Mouse (Mus musculus): Measurements from ENCODE around the gene Rnf113a2. TPM values are rescaled to one million over a fixed set of nuclear protein-coding genes. Genes with fewer than 3 reads are reported as not detected.

Rnf113a2 gene
- polyA plus RNA-seq, 1 experiment from 2014 or later = 23.8 TPM

DNA sequence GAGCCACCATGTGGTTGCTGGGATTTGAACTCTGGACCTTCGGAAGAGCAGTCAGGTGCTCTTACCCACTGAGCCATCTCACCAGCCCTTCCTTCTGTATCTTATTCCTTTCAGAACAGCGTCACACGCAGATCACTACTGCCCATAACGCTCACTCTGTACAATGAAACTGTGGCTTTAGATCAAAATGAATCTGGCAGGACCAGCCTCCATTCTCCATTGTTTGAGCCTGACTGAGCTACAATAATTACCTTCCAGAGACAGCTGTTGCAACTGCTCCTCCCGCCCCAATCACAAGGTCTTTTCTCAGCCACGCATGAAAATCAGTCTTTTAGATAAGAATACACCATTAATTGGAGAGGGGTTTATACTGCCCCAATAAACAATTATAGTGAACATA, 12.5 kb upstream of the Rnf113a2 start:
- ATAC-seq (ENCODE audit: low FRiP score) = no peak
- Histone ChIP-seq H3K4me3 (replicated peaks; ENCODE audit: low read length) (no peak overlapping the region), H3K27ac (no peak overlapping the region), H3K9ac (no peak overlapping the region), H3K4me2 (replicated peaks) (no peak overlapping the region), H3K9me3 (ENCODE audit: control insufficient read depth, low read length) (no peaks in the 10 kb centered on the region), H3K4me1 (replicated peaks; ENCODE audit: control insufficient read depth, insufficient read depth, low read length) (peaks cover 7% of the 10 kb centered on the region; the same call in 1 of the 2 replicates), H3K36me3 (replicated peaks; ENCODE audit: control insufficient read depth, insufficient read depth) (no peaks in the 10 kb centered on the region), H3K27me3 (ENCODE audit: control insufficient read depth, insufficient read depth, low read length) (no peaks in the 10 kb centered on the region)
- 60% methylated on average over 6 of the region's 6 CpGs for WGBS
- DNase-seq (ENCODE audit: low spot score) = no peak

DNA sequence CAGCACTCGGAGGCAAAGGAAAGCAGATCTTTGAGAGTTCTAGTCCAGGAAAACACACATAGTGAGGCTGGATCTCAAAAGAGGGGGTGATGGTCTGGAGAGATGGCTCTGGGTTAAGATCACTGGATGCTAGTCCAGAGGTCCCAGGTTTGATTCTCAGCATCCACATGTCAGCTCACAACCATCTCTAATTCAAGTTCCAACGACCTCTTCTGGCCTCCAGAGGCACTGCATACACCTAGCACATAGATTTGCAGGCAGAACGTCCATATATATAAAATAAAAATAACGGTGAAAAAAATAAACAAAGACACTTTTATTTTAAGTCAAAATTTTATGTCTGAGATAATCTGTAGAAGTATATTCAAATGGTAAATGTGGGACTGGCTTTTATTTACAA, 9.7 kb upstream of the Rnf113a2 start:
- Histone ChIP-seq H3K9ac (no peak overlapping the region), H3K27me3 (ENCODE audit: control insufficient read depth, insufficient read depth, low read length) (no peaks in the 10 kb centered on the region), H3K4me2 (replicated peaks) (no peak overlapping the region), H3K4me3 (replicated peaks; ENCODE audit: low read length) (no peak overlapping the region), H3K9me3 (ENCODE audit: control insufficient read depth, low read length) (no peaks in the 10 kb centered on the region), H3K36me3 (replicated peaks; ENCODE audit: control insufficient read depth, insufficient read depth) (no peaks in the 10 kb centered on the region), H3K4me1 (replicated peaks; ENCODE audit: control insufficient read depth, insufficient read depth, low read length) (peaks cover 8% of the 10 kb centered on the region; the same call in 1 of the 2 replicates), H3K27ac (no peak overlapping the region)
- ATAC-seq (ENCODE audit: low FRiP score) = no peak
- WGBS = 64% methylated on average over 4 of the region's 4 CpGs
- DNase-seq (ENCODE audit: low spot score) = no peak

DNA sequence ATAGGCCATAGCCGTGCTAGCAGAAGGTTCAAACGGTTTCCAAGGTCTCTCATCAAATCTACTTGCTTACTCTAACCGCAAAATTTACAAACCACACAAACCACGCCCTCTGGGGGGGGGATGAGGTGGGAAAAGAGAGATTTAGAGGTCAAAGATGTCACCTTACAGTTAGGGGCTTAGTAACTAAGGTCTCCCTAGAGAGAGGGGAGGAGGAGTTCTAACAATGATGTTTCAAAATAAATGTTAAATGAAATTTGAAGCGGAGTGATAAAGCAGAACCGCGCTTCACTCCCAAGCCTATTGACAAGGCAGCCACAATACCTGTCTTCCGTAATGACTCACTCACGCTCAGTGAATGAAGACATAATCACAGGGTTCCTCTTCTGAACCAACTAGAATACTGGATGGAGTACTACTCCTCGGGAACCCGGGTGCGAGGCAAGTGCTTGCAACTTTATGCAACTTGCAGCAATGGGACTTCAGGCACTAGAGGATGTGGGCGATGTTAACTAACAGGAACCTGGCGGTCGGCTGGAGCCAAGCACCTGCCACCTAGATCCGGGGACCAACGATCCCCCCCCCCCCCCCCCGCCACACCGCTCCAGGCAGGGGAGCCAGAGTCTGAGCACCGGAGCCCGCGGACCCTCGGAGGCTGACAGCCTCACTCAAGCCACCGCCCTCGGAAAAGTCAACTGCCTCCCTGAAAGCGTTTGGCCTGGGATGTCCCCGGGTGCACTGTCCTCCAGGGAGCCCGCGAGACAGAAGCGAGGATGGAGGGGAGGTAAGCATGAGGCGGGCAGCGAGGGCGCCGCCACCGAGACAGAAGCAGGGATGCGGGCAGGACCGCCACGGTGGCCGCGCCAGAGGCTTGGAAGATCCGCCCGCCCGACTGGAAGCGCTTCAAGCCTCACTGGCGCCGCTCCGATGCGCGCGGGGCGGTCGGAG, 8.8 kb upstream of the Rnf113a2 start:
- 2% methylated on average over 49 of the region's 52 CpGs for WGBS
- Histone ChIP-seq H3K4me1 (replicated peaks; ENCODE audit: control insufficient read depth, insufficient read depth, low read length) (peaks cover 8% of the 10 kb centered on the region; the same call in 1 of the 2 replicates), H3K4me2 (replicated peaks) (peak overlapping the region; percentile 71), H3K4me3 (replicated peaks; ENCODE audit: low read length) (peak overlapping the region; percentile 83), H3K9ac (peak overlapping the region; percentile 77), H3K36me3 (replicated peaks; ENCODE audit: control insufficient read depth, insufficient read depth) (no peaks in the 10 kb centered on the region), H3K27me3 (ENCODE audit: control insufficient read depth, insufficient read depth, low read length) (no peaks in the 10 kb centered on the region), H3K9me3 (ENCODE audit: control insufficient read depth, low read length) (no peaks in the 10 kb centered on the region), H3K27ac (peak overlapping the region; percentile 92)
- peak; percentile 39 for DNase-seq (ENCODE audit: low spot score)
- ATAC-seq (ENCODE audit: low FRiP score) = peak; percentile 71

DNA sequence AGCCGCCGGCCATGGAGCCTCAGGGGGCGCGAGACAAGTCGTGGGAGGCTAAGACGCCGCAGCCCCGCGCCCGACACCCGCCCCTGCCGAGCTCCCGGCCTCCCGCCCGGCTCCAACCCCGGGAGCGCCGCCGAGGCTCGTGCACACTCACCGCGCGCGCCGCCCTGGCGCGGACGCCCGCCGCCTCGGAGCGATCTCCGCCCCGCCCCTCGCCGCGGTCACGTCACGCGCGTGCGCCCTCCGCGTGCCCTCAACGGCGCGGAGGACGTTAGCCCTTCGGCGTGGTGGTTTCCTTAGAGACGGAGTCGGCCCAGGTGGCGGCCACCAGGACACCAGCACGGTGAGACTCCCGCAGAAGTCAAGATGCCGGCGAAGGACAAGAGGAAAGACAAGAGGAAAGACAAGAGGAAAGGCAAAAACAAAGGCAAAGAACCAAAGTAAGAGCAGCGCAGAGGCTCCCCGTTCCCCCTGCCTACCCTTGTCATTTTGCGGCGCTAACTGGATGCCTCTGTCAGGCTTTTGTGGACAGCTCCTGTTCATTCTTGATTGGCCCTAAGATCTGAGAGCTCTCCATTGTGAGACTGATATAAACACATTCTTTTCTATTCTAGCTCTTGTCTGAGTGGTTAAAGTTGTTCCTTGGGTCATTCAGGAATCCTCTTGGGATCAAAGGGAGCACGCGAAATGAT, 8.0 kb upstream of the Rnf113a2 start, which contains the start of the genes Entpd5 and Bbof1:
Gene Entpd5 (minus strand): TSS at position 211 of the 689 bp plus-strand sequence.
Gene Bbof1 (plus strand): TSS at position 253 of the 689 bp plus-strand sequence.
- H3K27ac ChIP-seq = peak within 1 kb of the TSS; percentile 92
- peak; percentile 94 for ATAC-seq (ENCODE audit: low FRiP score)

DNA sequence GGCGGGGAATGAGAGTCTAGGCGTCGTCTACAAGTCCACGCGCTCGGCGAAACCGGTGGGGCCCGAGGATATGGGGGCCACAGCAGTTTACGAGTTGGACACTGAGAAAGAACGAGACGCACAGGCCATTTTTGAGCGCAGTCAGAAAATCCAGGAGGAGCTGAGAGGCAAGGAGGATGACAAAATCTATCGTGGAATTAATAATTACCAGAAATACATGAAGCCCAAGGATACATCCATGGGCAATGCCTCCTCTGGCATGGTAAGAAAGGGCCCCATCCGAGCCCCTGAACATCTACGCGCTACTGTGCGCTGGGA, 568 bp downstream of the Rnf113a2 start:
- Histone ChIP-seq H3K27me3 (ENCODE audit: control insufficient read depth, insufficient read depth, low read length) (no peaks in the 10 kb centered on the region), H3K4me1 (replicated peaks; ENCODE audit: control insufficient read depth, insufficient read depth, low read length) (peaks cover 7% of the 10 kb centered on the region; the same call in 1 of the 2 replicates), H3K4me3 (replicated peaks; ENCODE audit: low read length) (peak overlapping the region; percentile 65), H3K9me3 (ENCODE audit: control insufficient read depth, low read length) (0 out of 2 replicates have a peak, but pooled peaks cover 6% of the 10 kb centered on the region), H3K27ac (peak overlapping the region; percentile 83), H3K4me2 (replicated peaks) (peak overlapping the region; percentile 63), H3K36me3 (replicated peaks; ENCODE audit: control insufficient read depth, insufficient read depth) (no peaks in the 10 kb centered on the region), H3K9ac (peak overlapping the region; percentile 73)
- ATAC-seq (ENCODE audit: low FRiP score) (0 out of 2 replicates have a peak, but pooled peaks have one; percentile 4), DNase-seq (ENCODE audit: low spot score) (no peak)
- WGBS = 35% methylated on average over 18 of the region's 18 CpGs

More for the DNA sequence above, 8.0 kb upstream of the Rnf113a2 start, which contains the start of the genes Entpd5 and Bbof1:
- no peaks in the 10 kb centered on the region for H3K9me3 ChIP-seq (ENCODE audit: control insufficient read depth, low read length)
- H3K4me1 ChIP-seq (replicated peaks; ENCODE audit: control insufficient read depth, insufficient read depth, low read length) = peaks cover 8% of the 10 kb centered on the region; the same call in 1 of the 2 replicates
- H3K27me3 ChIP-seq (ENCODE audit: control insufficient read depth, insufficient read depth, low read length) = no peaks in the 10 kb centered on the region
- peak within 1 kb of the TSS; percentile 77 for H3K9ac ChIP-seq
- peak within 1 kb of the TSS; percentile 83 for H3K4me3 ChIP-seq (replicated peaks; ENCODE audit: low read length)
- H3K36me3 ChIP-seq (replicated peaks; ENCODE audit: control insufficient read depth, insufficient read depth) = no peaks in the 10 kb centered on the region
- DNase-seq (ENCODE audit: low spot score) = peak; percentile 95
- H3K4me2 ChIP-seq (replicated peaks) = peak within 1 kb of the TSS; percentile 71
- WGBS = under 1% methylated on average over 62 of the region's 63 CpGs

DNA sequence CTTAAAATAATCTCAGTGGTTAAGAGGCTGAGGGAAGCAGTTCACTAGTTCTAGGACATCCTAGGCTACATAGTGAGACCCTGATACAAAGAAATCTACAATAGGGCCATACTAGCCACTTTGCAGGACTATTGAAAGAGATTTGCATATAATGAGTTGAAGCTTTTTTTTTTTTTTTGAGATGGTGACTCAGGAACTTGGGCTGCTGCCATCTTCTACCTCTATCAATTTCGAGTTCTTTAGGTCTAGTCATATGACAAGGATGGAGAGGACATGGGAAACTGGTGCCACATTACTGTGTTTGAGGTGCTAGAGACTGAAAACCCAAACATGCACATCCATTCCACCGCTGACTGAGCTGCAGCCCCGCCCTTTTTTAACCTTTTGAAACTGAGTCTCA, 7.0 kb downstream of the Rnf113a2 start:
- no peaks in the 10 kb centered on the region for H3K4me1 ChIP-seq (replicated peaks; ENCODE audit: control insufficient read depth, insufficient read depth, low read length)
- no peak overlapping the region for H3K9ac ChIP-seq
- no peak overlapping the region for H3K27ac ChIP-seq
- no peak overlapping the region for H3K4me2 ChIP-seq (replicated peaks)
- DNase-seq (ENCODE audit: low spot score) (no peak), ATAC-seq (ENCODE audit: low FRiP score) (no peak)
- H3K36me3 ChIP-seq (replicated peaks; ENCODE audit: control insufficient read depth, insufficient read depth) = no peaks in the 10 kb centered on the region
- H3K9me3 ChIP-seq (ENCODE audit: control insufficient read depth, low read length) = no peaks in the 10 kb centered on the region
- no peaks in the 10 kb centered on the region for H3K27me3 ChIP-seq (ENCODE audit: control insufficient read depth, insufficient read depth, low read length)
- no peak overlapping the region for H3K4me3 ChIP-seq (replicated peaks; ENCODE audit: low read length)
- WGBS = 71% methylated on average over 3 of the region's 3 CpGs

DNA sequence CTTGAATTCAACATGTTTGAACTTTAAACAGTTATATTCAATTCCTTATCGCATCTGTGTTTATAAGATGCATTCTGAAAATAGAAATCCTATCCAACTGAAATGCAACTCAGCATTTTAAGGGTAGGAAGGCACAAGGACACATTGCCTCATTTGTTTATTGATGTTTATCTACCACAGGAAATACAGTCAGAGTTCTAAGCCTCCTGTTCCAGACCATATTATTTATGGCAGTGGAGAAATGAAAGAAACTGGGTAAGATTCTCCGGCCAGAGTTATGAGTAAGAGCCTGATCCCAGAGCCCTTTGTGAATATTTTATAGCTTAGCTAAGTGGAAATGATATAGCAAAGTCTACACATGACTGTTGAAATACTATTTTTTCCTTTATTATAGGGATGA, 12.8 kb downstream of the Rnf113a2 start:
- no peak overlapping the region for H3K27ac ChIP-seq
- ATAC-seq (ENCODE audit: low FRiP score) (no peak), DNase-seq (ENCODE audit: low spot score) (no peak)
- H3K4me2 ChIP-seq (replicated peaks) = no peak overlapping the region
- H3K4me3 ChIP-seq (replicated peaks; ENCODE audit: low read length) = no peak overlapping the region
- WGBS = 91% methylated on average over 2 of the region's 2 CpGs
- no peaks in the 10 kb centered on the region for H3K27me3 ChIP-seq (ENCODE audit: control insufficient read depth, insufficient read depth, low read length)
- no peaks in the 10 kb centered on the region for H3K9me3 ChIP-seq (ENCODE audit: control insufficient read depth, low read length)
- H3K4me1 ChIP-seq (replicated peaks; ENCODE audit: control insufficient read depth, insufficient read depth, low read length) = no peaks in the 10 kb centered on the region
- H3K9ac ChIP-seq = no peak overlapping the region
- peaks cover 36% of the 10 kb centered on the region for H3K36me3 ChIP-seq (replicated peaks; ENCODE audit: control insufficient read depth, insufficient read depth)

DNA sequence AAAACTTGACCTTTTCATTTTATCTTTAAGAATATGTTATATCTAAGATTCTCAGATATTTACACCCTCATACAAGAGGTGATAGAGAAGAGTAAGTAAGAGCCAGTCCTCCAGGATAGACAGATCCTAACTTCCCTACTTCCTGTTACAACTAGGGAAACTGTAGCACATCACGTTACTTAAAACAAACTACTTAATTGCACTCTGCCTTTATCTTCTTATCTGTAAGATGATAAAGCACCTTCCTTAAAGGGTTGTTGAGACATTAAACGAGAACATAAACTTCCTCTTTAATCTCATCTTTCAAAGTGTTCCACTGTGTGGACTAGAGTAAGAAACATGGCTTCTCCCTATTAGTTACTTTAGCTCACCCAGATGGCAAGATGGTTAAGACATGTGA, 21.7 kb downstream of the Rnf113a2 start:
- H3K4me3 ChIP-seq (replicated peaks; ENCODE audit: low read length) = no peak overlapping the region
- H3K4me1 ChIP-seq (replicated peaks; ENCODE audit: control insufficient read depth, insufficient read depth, low read length) = no peaks in the 10 kb centered on the region
- H3K27me3 ChIP-seq (ENCODE audit: control insufficient read depth, insufficient read depth, low read length) = no peaks in the 10 kb centered on the region
- no peak overlapping the region for H3K27ac ChIP-seq
- H3K36me3 ChIP-seq (replicated peaks; ENCODE audit: control insufficient read depth, insufficient read depth) = peaks cover 19% of the 10 kb centered on the region
- ATAC-seq (ENCODE audit: low FRiP score) (no peak), DNase-seq (ENCODE audit: low spot score) (no peak)
- H3K9me3 ChIP-seq (ENCODE audit: control insufficient read depth, low read length) = no peaks in the 10 kb centered on the region
- H3K4me2 ChIP-seq (replicated peaks) = no peak overlapping the region
- H3K9ac ChIP-seq = no peak overlapping the region
- 86% methylated on average over 2 of the region's 2 CpGs for WGBS

DNA sequence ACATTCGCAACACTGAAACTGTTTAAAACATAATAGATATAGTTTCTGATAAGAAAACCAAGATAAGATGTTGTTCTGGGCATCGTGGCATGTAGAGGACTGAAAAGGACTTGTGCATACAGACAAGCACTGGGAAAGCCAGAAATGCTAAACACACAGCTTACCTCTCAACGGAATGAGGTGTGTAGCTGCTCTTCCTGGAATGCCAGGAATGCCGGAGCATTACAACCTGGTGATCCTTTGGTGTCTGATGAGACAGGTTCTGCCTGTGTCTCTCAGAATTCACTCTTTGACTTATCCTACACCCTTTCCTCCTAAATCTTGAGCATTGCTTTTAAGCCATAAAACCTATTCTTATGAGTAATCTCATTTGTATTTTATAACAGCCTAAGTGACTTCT, 25.5 kb downstream of the Rnf113a2 start:
- H3K4me1 ChIP-seq (replicated peaks; ENCODE audit: control insufficient read depth, insufficient read depth, low read length) = no peaks in the 10 kb centered on the region
- no peaks in the 10 kb centered on the region for H3K9me3 ChIP-seq (ENCODE audit: control insufficient read depth, low read length)
- H3K9ac ChIP-seq = no peak overlapping the region
- ATAC-seq (ENCODE audit: low FRiP score) = no peak
- no peaks in the 10 kb centered on the region for H3K27me3 ChIP-seq (ENCODE audit: control insufficient read depth, insufficient read depth, low read length)
- no peak for DNase-seq (ENCODE audit: low spot score)
- H3K4me2 ChIP-seq (replicated peaks) = no peak overlapping the region
- H3K27ac ChIP-seq = no peak overlapping the region
- WGBS = 81% methylated on average over 4 of the region's 4 CpGs
- peaks cover 14% of the 10 kb centered on the region; the same call in 1 of the 2 replicates for H3K36me3 ChIP-seq (replicated peaks; ENCODE audit: control insufficient read depth, insufficient read depth)
- no peak overlapping the region for H3K4me3 ChIP-seq (replicated peaks; ENCODE audit: low read length)

Data from hindbrain, embryonic 14.5 days (tissue).